Mouse (Mus musculus): ENCODE results near the gene Litaf. TPM values are rescaled to one million over a fixed set of nuclear protein-coding genes. Genes with fewer than 3 reads are reported as not detected.
"Not testable (repeated sequence)": the region's sequence is repeated elsewhere in the genome, so short reads cannot be mapped to it uniquely, and the experiment has no call there.

Litaf gene
- polyA plus RNA-seq, 1 experiment from 2014 or later, result 44.5 TPM

- no peaks in the 10 kb centered on the region for H3K36me3 ChIP-seq (ENCODE audit: control insufficient read depth, insufficient read depth, low read length)
- DNase-seq (ENCODE audit: low spot score) (no peak), ATAC-seq (no peak)
- no peak overlapping the region for H3K4me2 ChIP-seq (ENCODE audit: low read length)
- H3K27me3 ChIP-seq (replicated peaks; ENCODE audit: control insufficient read depth, insufficient read depth, low read length), result no peaks in the 10 kb centered on the region
- H3K9me3 ChIP-seq (replicated peaks; ENCODE audit: control insufficient read depth, low read length), result no peaks in the 10 kb centered on the region
- no peak overlapping the region for H3K4me3 ChIP-seq (ENCODE audit: low read depth, low read length)
- 75% methylated on average over 7 of the region's 7 CpGs for WGBS
- no peak overlapping the region for H3K27ac ChIP-seq (ENCODE audit: low read depth, low read length)
- no peak overlapping the region for H3K9ac ChIP-seq (ENCODE audit: low read length)
- H3K4me1 ChIP-seq (ENCODE audit: control insufficient read depth, insufficient read depth, low read length), result no peaks in the 10 kb centered on the region
These were observed 84.4 kb downstream of the Litaf start for GRCm38 (mm10) chr16:10981493-10982070.

GRCm38 (mm10) chr16:10979064-10979803 is 86.7 kb downstream of the Litaf start:
- Histone ChIP-seq H3K36me3 (ENCODE audit: control insufficient read depth, insufficient read depth, low read length) (no peaks in the 10 kb centered on the region), H3K27me3 (replicated peaks; ENCODE audit: control insufficient read depth, insufficient read depth, low read length) (no peaks in the 10 kb centered on the region), H3K27ac (ENCODE audit: low read depth, low read length) (no peak overlapping the region), H3K4me1 (ENCODE audit: control insufficient read depth, insufficient read depth, low read length) (no peaks in the 10 kb centered on the region), H3K4me3 (ENCODE audit: low read depth, low read length) (no peak overlapping the region), H3K9me3 (replicated peaks; ENCODE audit: control insufficient read depth, low read length) (no peaks in the 10 kb centered on the region), H3K9ac (ENCODE audit: low read length) (no peak overlapping the region), H3K4me2 (ENCODE audit: low read length) (no peak overlapping the region)
- DNase-seq (ENCODE audit: low spot score), result no peak
- WGBS, result 72% methylated on average over 11 of the region's 11 CpGs
- ATAC-seq, result no peak

- DNase-seq (ENCODE audit: low spot score) (no peak), ATAC-seq (no peak)
- WGBS, result 95% methylated on average over 9 of the region's 9 CpGs
- Histone ChIP-seq H3K9me3 (replicated peaks; ENCODE audit: control insufficient read depth, low read length) (no peaks in the 10 kb centered on the region), H3K4me1 (ENCODE audit: control insufficient read depth, insufficient read depth, low read length) (no peaks in the 10 kb centered on the region), H3K4me3 (ENCODE audit: low read depth, low read length) (no peak overlapping the region), H3K27me3 (replicated peaks; ENCODE audit: control insufficient read depth, insufficient read depth, low read length) (no peaks in the 10 kb centered on the region), H3K27ac (ENCODE audit: low read depth, low read length) (no peak overlapping the region), H3K9ac (ENCODE audit: low read length) (no peak overlapping the region), H3K36me3 (ENCODE audit: control insufficient read depth, insufficient read depth, low read length) (no peaks in the 10 kb centered on the region), H3K4me2 (ENCODE audit: low read length) (no peak overlapping the region)
These were observed 88.1 kb downstream of the Litaf start for GRCm38 (mm10) chr16:10977877-10978276.

GRCm38 (mm10) chr16:10976202-10976631 is 89.7 kb downstream of the Litaf start:
- Histone ChIP-seq H3K4me3 (ENCODE audit: low read depth, low read length) (no peak overlapping the region), H3K9ac (ENCODE audit: low read length) (no peak overlapping the region), H3K27ac (ENCODE audit: low read depth, low read length) (no peak overlapping the region), H3K27me3 (replicated peaks; ENCODE audit: control insufficient read depth, insufficient read depth, low read length) (no peaks in the 10 kb centered on the region), H3K4me2 (ENCODE audit: low read length) (no peak overlapping the region), H3K36me3 (ENCODE audit: control insufficient read depth, insufficient read depth, low read length) (no peaks in the 10 kb centered on the region), H3K4me1 (ENCODE audit: control insufficient read depth, insufficient read depth, low read length) (no peaks in the 10 kb centered on the region), H3K9me3 (replicated peaks; ENCODE audit: control insufficient read depth, low read length) (no peaks in the 10 kb centered on the region)
- no peak for DNase-seq (ENCODE audit: low spot score)
- 77% methylated on average over 11 of the region's 11 CpGs for WGBS
- no peak for ATAC-seq

- WGBS, result 80% methylated on average over 5 of the region's 5 CpGs
- no peaks in the 10 kb centered on the region for H3K27me3 ChIP-seq (replicated peaks; ENCODE audit: control insufficient read depth, insufficient read depth, low read length)
- no peak overlapping the region for H3K9ac ChIP-seq (ENCODE audit: low read length)
- no peak for DNase-seq (ENCODE audit: low spot score)
- no peaks in the 10 kb centered on the region for H3K9me3 ChIP-seq (replicated peaks; ENCODE audit: control insufficient read depth, low read length)
- H3K36me3 ChIP-seq (ENCODE audit: control insufficient read depth, insufficient read depth, low read length), result no peaks in the 10 kb centered on the region
- H3K4me1 ChIP-seq (ENCODE audit: control insufficient read depth, insufficient read depth, low read length), result no peaks in the 10 kb centered on the region
- H3K4me3 ChIP-seq (ENCODE audit: low read depth, low read length), result no peak overlapping the region
- no peak overlapping the region for H3K4me2 ChIP-seq (ENCODE audit: low read length)
- H3K27ac ChIP-seq (ENCODE audit: low read depth, low read length), result no peak overlapping the region
- ATAC-seq, result peak; percentile 62; the same call in 1 of the 2 replicates
These were observed 91.0 kb downstream of the Litaf start for GRCm38 (mm10) chr16:10974939-10975338.

- DNase-seq (ENCODE audit: low spot score), result peak; percentile 18
These were observed 91.9 kb downstream of the Litaf start for GRCm38 (mm10) chr16:10974037-10974446.

GRCm38 (mm10) chr16:10972259-10972658 is 93.7 kb downstream of the Litaf start:
- no peaks in the 10 kb centered on the region for H3K9me3 ChIP-seq (replicated peaks; ENCODE audit: control insufficient read depth, low read length)
- H3K27me3 ChIP-seq (replicated peaks; ENCODE audit: control insufficient read depth, insufficient read depth, low read length), result no peaks in the 10 kb centered on the region
- no peak overlapping the region for H3K9ac ChIP-seq (ENCODE audit: low read length)
- H3K4me3 ChIP-seq (ENCODE audit: low read depth, low read length), result no peak overlapping the region
- H3K36me3 ChIP-seq (ENCODE audit: control insufficient read depth, insufficient read depth, low read length), result no peaks in the 10 kb centered on the region
- ATAC-seq (no peak), DNase-seq (ENCODE audit: low spot score) (no peak)
- H3K4me1 ChIP-seq (ENCODE audit: control insufficient read depth, insufficient read depth, low read length), result no peaks in the 10 kb centered on the region
- H3K27ac ChIP-seq (ENCODE audit: low read depth, low read length), result no peak overlapping the region
- H3K4me2 ChIP-seq (ENCODE audit: low read length), result no peak overlapping the region
- WGBS, result 89% methylated on average over 6 of the region's 6 CpGs

More at GRCm38 (mm10) chr16:10974037-10974446, 91.9 kb downstream of the Litaf start:
- WGBS, result 42% methylated on average over 3 of the region's 3 CpGs
- no peak overlapping the region for H3K27ac ChIP-seq (ENCODE audit: low read depth, low read length)
- H3K27me3 ChIP-seq (replicated peaks; ENCODE audit: control insufficient read depth, insufficient read depth, low read length), result no peaks in the 10 kb centered on the region
- H3K4me2 ChIP-seq (ENCODE audit: low read length), result no peak overlapping the region
- ATAC-seq, result peak; percentile 50; the same call in 1 of the 2 replicates
- H3K36me3 ChIP-seq (ENCODE audit: control insufficient read depth, insufficient read depth, low read length), result no peaks in the 10 kb centered on the region
- H3K9me3 ChIP-seq (replicated peaks; ENCODE audit: control insufficient read depth, low read length), result no peaks in the 10 kb centered on the region
- no peak overlapping the region for H3K9ac ChIP-seq (ENCODE audit: low read length)
- no peaks in the 10 kb centered on the region for H3K4me1 ChIP-seq (ENCODE audit: control insufficient read depth, insufficient read depth, low read length)
- no peak overlapping the region for H3K4me3 ChIP-seq (ENCODE audit: low read depth, low read length)

- not testable (repeated sequence) for H3K36me3 ChIP-seq (ENCODE audit: control insufficient read depth, insufficient read depth, low read length); DNase-seq (ENCODE audit: low spot score)
- 100% methylated on average over 1 of the region's 1 CpGs for WGBS
These were observed 96.0 kb downstream of the Litaf start for GRCm38 (mm10) chr16:10969944-10970343.

GRCm38 (mm10) chr16:10969342-10969741 is 96.6 kb downstream of the Litaf start:
- Histone ChIP-seq H3K27me3 (replicated peaks; ENCODE audit: control insufficient read depth, insufficient read depth, low read length) (no peaks in the 10 kb centered on the region), H3K4me3 (ENCODE audit: low read depth, low read length) (no peak overlapping the region), H3K4me2 (ENCODE audit: low read length) (no peak overlapping the region), H3K4me1 (ENCODE audit: control insufficient read depth, insufficient read depth, low read length) (no peaks in the 10 kb centered on the region), H3K36me3 (ENCODE audit: control insufficient read depth, insufficient read depth, low read length) (0 out of 2 replicates have a peak, but pooled peaks cover 3% of the 10 kb centered on the region), H3K27ac (ENCODE audit: low read depth, low read length) (no peak overlapping the region), H3K9ac (ENCODE audit: low read length) (no peak overlapping the region), H3K9me3 (replicated peaks; ENCODE audit: control insufficient read depth, low read length) (no peaks in the 10 kb centered on the region)
- no peak for ATAC-seq
- DNase-seq (ENCODE audit: low spot score), result no peak
- 86% methylated on average over 5 of the region's 5 CpGs for WGBS

More at GRCm38 (mm10) chr16:10969944-10970343, 96.0 kb downstream of the Litaf start:
- H3K9me3 ChIP-seq (replicated peaks; ENCODE audit: control insufficient read depth, low read length); H3K27me3 ChIP-seq (replicated peaks; ENCODE audit: control insufficient read depth, insufficient read depth, low read length); ATAC-seq; H3K4me3 ChIP-seq (ENCODE audit: low read depth, low read length); H3K4me2 ChIP-seq (ENCODE audit: low read length); H3K9ac ChIP-seq (ENCODE audit: low read length); H3K27ac ChIP-seq (ENCODE audit: low read depth, low read length); H3K4me1 ChIP-seq (ENCODE audit: control insufficient read depth, insufficient read depth, low read length): not testable (repeated sequence)
